In genomic region chr16:56638544-56638943, GRCm38 (mm10) we compare ENCODE assay signal across 16 mouse cellular contexts.
"Had no signal": no experiment of that assay in that cellular context is flagged by ENCODE, and none has a peak within 500 bp of the region (broad histone marks: within the 10 kb centered on the region; RNA-seq: fewer than 3 reads in every experiment).

No protein-coding gene starts in this region.

- H3K36me3 ChIP-seq: neural tube, embryonic 13.5 days; neural tube, embryonic 15.5 days; stomach, embryonic 15.5 days had no signal

- H3K27me3 ChIP-seq: neural tube, embryonic 13.5 days; neural tube, embryonic 15.5 days; stomach, embryonic 15.5 days had no signal

- H3K4me3 ChIP-seq: neural tube, embryonic 13.5 days; neural tube, embryonic 15.5 days; stomach, embryonic 15.5 days had no signal

- H3K9me3 ChIP-seq: neural tube, embryonic 13.5 days; neural tube, embryonic 15.5 days; stomach, embryonic 15.5 days had no signal

- DNase-seq: retina, postnatal 1 day; right cerebral cortex, adult 18-20 months; right cerebral cortex, postnatal 14 days; right cerebral cortex, postnatal 25 days; right cerebral cortex, postnatal 4 days; spleen, adult 18-20 months; thymus, adult 18-20 months; thymus, adult 2 months; thymus, postnatal 14 days; thymus, postnatal 25 days; thymus, postnatal 36 days; thymus, postnatal 4 days had no signal

- H3K4me2 ChIP-seq: neural tube, embryonic 13.5 days; neural tube, embryonic 15.5 days; stomach, embryonic 15.5 days had no signal

- H3K27ac ChIP-seq: neural tube, embryonic 13.5 days; neural tube, embryonic 15.5 days; stomach, embryonic 15.5 days; stomach, postnatal 0 days had no signal

- H3K4me1 ChIP-seq: neural tube, embryonic 13.5 days; neural tube, embryonic 15.5 days; stomach, embryonic 15.5 days had no signal

- H3K9ac ChIP-seq: neural tube, embryonic 13.5 days; neural tube, embryonic 15.5 days; stomach, embryonic 15.5 days had no signal
